In genomic region chr8:121439351-121439750, GRCm38 (mm10) we compare ENCODE assay signal across 16 mouse cellular contexts.
DNase-seq lines count a peak whose midpoint lies in the region; ATAC-seq and TF ChIP-seq lines count a peak whose summit lies in the region.
"Had no signal": no experiment of that assay in that cellular context is flagged by ENCODE, and none has a peak within 500 bp of the region (broad histone marks: within the 10 kb centered on the region; RNA-seq: fewer than 3 reads in every experiment).

No protein-coding gene starts in this region.

- no peaks in the 10 kb centered on the region for H3K36me3 ChIP-seq in liver, adult 2 months (ENCODE audit: control insufficient read depth, insufficient read depth, low read length)
- H3K36me3 ChIP-seq in embryonic facial prominence, embryonic 10.5 days (replicated peaks), result no peaks in the 10 kb centered on the region
- H3K36me3 ChIP-seq: forebrain, embryonic 10.5 days; heart, embryonic 13.5 days had no signal

- TF ChIP-seq POLR2A in liver, adult 2 months (IDR thresholded peaks at IDR 0.05; ENCODE audit: extremely low read depth, insufficient read depth, low read length), result no peak
- TF ChIP-seq POLR2A in cerebellum, adult 2 months (IDR thresholded peaks at IDR 0.05; ENCODE audit: borderline replicate concordance, insufficient read depth, low read length), result no peak

- no peak for TF ChIP-seq CTCF in liver, adult 2 months (IDR thresholded peaks at IDR 0.05; ENCODE audit: low read depth, low read length)
- no peak for TF ChIP-seq CTCF in cerebellum, adult 2 months (IDR thresholded peaks at IDR 0.05; ENCODE audit: borderline replicate concordance, insufficient read depth, low read depth, low read length)

- no peaks in the 10 kb centered on the region for H3K27me3 ChIP-seq in liver, adult 2 months (ENCODE audit: control insufficient read depth, insufficient read depth, low read length)
- H3K27me3 ChIP-seq in cerebellum, adult 2 months (ENCODE audit: control insufficient read depth, insufficient read depth, low read length), result no peaks in the 10 kb centered on the region
- H3K27me3 ChIP-seq in embryonic facial prominence, embryonic 10.5 days (replicated peaks; ENCODE audit: low read depth, poor library complexity, severe bottlenecking), result 0 out of 2 replicates have a peak, but pooled peaks cover 5% of the 10 kb centered on the region
- H3K27me3 ChIP-seq: heart, embryonic 13.5 days; Patski had no signal

- no peaks in the 10 kb centered on the region for H3K4me1 ChIP-seq in liver, adult 2 months (ENCODE audit: control insufficient read depth, insufficient read depth, low read length)
- H3K4me1 ChIP-seq in cerebellum, adult 2 months (ENCODE audit: control insufficient read depth, insufficient read depth, low read length), result peaks cover 25% of the 10 kb centered on the region
- H3K4me1 ChIP-seq in embryonic facial prominence, embryonic 10.5 days, result peaks cover 54% of the 10 kb centered on the region

- ATAC-seq in cerebellum, adult (ENCODE audit: insufficient number of reproducible peaks, low FRiP score, low TSS enrichment), result peak; percentile 42; the same call in 1 of the 2 replicates
- ATAC-seq: Patski had no signal

- H3K9me3 ChIP-seq in embryonic facial prominence, embryonic 10.5 days, result no peaks in the 10 kb centered on the region
- H3K9me3 ChIP-seq: forebrain, embryonic 10.5 days; heart, embryonic 13.5 days had no signal

- no peaks in the 10 kb centered on the region for H3K79me2 ChIP-seq in liver, adult 2 months (ENCODE audit: control insufficient read depth, insufficient read depth, low read length)

- H3K27ac ChIP-seq in liver, adult 2 months (replicated peaks; ENCODE audit: insufficient read depth, low read depth, low read length), result no peak overlapping the region
- no peak overlapping the region for H3K27ac ChIP-seq in cerebellum, adult 2 months (ENCODE audit: insufficient read depth, low read length)
- H3K27ac ChIP-seq in embryonic facial prominence, embryonic 10.5 days (replicated peaks), result peak overlapping the region; percentile 59
- H3K27ac ChIP-seq: heart, embryonic 13.5 days; liver, embryonic 14.5 days had no signal

- WGBS in liver, adult 2 months, result 54% methylated on average over 4 of the region's 4 CpGs
- WGBS in cerebellum, adult 2 months, result 7% methylated on average over 4 of the region's 4 CpGs
- 66% methylated on average over 4 of the region's 4 CpGs for WGBS in embryonic facial prominence, embryonic 10.5 days

- no peak for DNase-seq in cerebellum, postnatal 4 days (ENCODE audit: low spot score in 2 of 2)
- peak; percentile 24 for DNase-seq in liver, adult 2 months (ENCODE audit: extremely low read depth, low read depth, low spot score)
- DNase-seq in liver, result no peak
- DNase-seq in cerebellum, adult 2 months, result peak; percentile 64 to 74
- no peak for DNase-seq in embryonic facial prominence, embryonic 10.5 days (ENCODE audit: low spot score)
- no peak for DNase-seq in spleen, adult 18-20 months
- no peak for DNase-seq in layer of hippocampus, adult 9-10 months (ENCODE audit: low spot score)
- DNase-seq: B cell, adult 2 months; gastrocnemius, postnatal 14 days; midbrain, embryonic 14.5 days; right cerebral cortex, adult 18-20 months had no signal

- no peak overlapping the region for H3K4me3 ChIP-seq in liver, adult 2 months (ENCODE audit: insufficient read depth, low read depth, low read length)
- no peak overlapping the region for H3K4me3 ChIP-seq in cerebellum, adult 2 months (replicated peaks; ENCODE audit: insufficient read depth, low read depth, low read length)
- no peak overlapping the region for H3K4me3 ChIP-seq in embryonic facial prominence, embryonic 10.5 days
- H3K4me3 ChIP-seq: forebrain, embryonic 10.5 days; heart, embryonic 13.5 days had no signal

- no peak overlapping the region for H3K9ac ChIP-seq in liver, adult 2 months (ENCODE audit: low read depth, low read length)
- H3K9ac ChIP-seq: heart, embryonic 13.5 days; liver, embryonic 14.5 days had no signal

Comparison
In these comparisons a context has a peak if more than half of its experiments do, and no peak if none do; other contexts are left out.
1. DNase-seq: peak in liver, adult 2 months (single experiment) and cerebellum, adult 2 months (2 of 2); none in cerebellum, postnatal 4 days (0 of 2), liver (single experiment), embryonic facial prominence, embryonic 10.5 days (single experiment), spleen, adult 18-20 months (0 of 2) and layer of hippocampus, adult 9-10 months (single experiment).